Mouse (Mus musculus) thymus, postnatal 10 days (tissue): ENCODE data around the gene Uvssa.
A peak's percentile ranks its signal among the peaks of the same experiment; 100 is the strongest.

Experiments
- DNase-seq, 2 experiments: peaks; one replicate each; pipeline ENCODE4 v3.0.0; 2021; ENCODE audit warnings: low spot score in 2 of 2

The Uvssa gene

DNA sequence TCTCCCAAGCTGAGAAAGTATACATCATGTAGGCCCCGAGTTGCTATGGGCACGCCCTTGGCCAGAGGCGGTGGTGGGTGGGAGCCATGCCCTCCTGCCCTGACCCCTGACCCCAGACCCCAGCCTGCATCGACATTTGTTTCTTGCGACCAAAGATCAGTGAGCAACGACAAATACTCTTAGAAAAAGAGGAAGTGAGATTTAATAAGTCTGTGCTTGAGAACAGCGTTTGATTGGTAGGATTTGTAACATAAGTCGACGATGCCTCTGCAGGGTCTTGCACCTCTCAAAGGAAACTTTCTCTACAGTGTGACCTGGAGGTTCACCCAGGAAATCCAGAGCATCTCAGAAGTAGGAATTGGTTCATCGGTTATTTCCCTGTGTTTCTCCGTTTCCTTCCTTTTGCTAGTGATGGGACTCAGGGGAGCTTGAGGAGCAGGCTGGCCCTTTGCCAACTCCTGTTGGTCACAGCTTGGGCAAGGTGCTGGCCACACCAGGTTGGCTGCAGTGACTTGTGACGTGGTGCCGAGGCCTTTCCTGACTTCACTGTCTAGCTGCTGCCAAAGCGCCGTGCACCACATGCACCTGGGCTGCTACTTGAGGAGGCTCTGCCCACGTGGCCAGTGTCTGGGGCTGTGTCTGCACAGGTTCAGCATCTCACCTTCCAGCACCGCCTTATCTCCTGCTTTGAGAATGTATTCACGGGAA is 5.9 kb upstream of the Uvssa start:
- DNase-seq: no peak

DNA sequence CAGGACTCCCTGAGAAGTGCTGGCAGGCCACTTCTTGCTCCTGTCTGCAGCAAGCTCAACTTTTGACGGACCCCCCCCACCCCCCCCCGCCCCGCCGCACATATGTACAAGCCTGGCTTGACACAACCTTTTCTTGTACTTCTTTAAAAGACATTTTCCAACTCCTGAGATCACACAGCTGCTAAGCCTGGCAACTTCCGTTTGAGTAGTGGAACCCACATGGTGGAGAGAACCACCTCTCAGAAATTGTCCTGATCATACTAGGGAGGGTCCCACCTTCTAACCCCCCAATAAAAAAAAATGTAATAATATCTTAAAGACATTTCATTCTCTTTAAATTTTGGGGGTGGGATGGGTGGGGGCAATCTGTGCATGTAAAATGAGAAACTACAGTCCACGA is 1.2 kb upstream of the Uvssa start:
- peak in 1 of 2 experiments; percentile 11 for DNase-seq

DNA sequence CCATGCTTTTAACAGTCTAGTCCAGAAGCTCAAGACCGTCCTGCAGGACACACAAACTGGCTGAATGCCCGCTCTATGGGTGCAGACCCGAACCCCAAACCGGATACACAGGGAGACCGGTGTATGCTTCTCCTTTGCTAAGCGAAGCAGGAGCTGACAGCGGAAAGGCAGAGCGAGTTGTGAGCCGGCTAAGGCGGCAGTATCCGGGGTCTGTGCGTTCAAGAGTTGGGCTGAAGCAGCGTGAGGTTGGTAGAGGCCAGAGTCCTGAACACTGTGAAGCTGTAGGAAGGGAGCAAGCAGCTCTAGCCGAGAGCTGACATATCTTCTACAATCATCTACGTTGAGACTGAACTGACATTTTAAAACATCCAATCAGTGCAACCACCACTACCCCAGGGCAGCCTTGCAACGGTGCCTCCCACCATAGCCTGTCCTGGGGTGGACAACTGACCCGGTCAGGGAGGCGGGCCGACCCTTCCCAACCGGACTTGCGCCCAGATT is 498 bp upstream of the Uvssa start:
- DNase-seq: peak; percentile 54 to 60

DNA sequence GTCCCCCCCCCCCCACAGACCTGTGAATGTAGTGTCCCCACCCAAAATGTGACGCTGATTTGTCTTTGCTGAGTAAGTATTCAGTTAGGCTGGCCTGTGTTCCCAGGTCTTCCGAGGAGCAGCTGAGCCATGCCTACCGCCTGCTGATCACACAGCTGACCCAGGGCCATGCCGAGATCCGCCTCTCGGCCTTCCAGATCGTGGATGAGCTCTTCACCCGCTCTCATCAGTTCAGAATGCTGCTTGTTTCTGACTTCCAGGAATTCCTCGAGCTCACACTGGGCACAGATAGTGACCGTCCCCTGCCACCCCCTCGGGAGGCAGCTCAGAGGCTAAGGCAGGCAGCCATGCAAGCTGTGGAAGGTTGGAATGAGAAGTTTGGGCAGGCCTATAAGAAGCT is 9.2 kb downstream of the Uvssa start:
- no peak for DNase-seq

DNA sequence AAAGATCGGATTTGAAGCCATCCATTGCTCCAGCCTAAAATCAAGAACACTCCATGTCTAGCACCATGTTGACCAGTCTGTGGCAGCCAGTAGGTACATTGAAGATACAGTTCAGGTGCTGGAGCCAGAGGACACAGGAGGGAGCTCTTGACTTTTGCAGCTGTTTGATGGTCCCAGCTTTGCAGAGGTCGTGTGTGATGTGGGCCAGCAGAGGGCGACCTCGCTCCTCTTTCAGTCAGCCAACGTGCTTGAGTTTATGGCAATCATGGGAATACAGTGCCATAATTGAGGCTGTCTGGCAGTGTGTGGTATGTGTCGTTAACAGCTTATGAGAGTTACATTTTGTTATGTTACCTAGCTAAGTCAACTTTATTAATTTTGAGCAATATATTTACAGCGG is 15.5 kb downstream of the Uvssa start:
- peak; percentile 55 to 74 for DNase-seq

DNA sequence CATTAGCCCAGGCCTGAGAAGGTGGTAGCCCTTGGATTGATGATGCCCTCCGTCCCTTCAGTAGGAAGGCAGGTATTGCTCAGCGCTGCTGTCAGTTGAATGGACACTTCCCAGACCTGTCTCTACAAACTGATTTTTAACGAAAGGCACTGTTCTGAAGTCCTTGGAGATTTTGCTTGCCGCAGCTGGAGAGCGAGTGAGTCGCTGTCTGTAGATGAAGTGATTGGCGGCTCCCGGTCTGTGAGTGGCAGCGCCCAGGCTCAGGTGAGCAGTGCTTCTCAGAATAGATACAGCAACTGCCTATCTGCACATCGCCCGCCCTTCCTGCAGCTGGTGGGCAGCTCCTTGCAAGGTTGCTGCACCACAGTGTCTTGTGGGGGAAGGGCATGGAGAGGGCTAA is 17.3 kb downstream of the Uvssa start:
- no peak for DNase-seq

DNA sequence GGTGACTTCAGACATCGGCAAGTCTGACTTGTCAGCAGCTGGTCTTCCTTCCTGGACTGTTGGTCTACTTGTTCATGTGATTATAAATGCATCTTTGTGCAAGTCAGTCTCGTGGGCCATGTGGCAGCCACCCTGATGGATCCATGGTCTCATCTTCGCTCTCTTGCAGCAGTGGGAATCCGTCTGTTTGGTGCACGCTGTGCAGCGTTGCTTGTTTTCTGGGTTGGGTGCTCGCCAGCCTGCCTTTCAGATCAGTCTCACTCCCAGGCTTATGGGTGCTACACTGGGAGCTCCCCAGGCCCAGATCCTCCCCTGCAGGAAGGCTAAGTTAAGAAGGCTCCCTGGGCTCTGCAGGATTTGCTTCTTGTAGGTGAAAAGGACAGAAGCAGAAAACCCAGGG is 18.5 kb downstream of the Uvssa start:
- DNase-seq: no peak

DNA sequence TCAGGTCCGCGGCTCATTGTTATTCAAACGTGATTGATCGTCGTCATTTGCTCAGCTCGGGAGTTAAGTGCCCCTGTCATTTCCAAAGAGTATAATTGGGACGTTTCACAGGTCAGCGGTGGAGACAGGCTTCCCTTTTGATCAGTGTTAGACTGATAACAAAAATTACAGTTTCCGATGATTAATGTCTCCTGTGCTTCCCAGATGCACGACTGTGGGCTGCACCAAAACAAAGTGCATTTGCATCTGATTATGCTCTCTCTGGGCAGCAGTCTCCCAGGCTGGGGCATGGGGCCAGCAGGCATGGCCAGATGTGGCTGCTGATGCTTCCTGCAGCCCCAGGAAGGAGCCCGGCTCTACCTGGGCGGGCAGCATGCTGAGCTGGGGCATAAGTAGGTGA is 22.5 kb downstream of the Uvssa start:
- DNase-seq: no peak

DNA sequence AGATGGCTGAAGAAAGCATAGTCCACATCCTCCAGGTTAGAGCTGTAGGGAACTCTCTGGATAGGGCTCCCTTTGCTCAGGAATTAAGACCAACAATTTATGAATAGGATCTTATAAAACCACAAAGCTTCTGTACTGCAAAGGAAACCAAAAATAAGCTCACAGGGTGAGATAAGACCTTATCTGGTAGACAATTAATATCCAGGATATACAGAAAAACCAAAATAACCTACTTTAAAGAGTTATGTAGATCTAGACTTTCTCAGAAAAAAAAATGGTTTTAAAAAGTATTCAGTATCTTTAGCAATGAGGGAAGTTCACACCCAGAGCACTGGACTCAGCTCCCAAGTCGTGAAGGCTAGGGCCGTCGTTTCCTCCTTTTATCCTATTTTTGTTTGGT is 42.0 kb downstream of the Uvssa start:
- no peak for DNase-seq

DNA sequence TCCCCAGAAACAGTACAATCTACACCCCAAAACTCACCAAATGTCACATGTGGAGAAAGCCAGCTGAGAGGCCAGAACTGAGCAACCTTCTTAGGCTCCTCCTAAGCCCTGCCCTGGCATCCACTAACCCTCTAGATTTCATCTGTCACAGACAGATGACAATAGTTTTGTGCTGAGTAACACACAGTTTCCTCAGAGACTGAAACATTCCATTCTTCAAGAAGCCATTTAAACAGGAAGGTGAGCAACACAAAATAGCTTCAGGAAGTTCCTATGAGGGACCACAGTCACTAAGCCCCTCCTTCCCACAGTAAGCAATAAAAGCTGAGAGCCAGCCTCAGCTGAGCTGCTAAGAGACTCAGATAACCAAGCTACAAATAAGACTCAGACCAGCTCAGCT is 49.1 kb downstream of the Uvssa start:
- no peak for DNase-seq

DNA sequence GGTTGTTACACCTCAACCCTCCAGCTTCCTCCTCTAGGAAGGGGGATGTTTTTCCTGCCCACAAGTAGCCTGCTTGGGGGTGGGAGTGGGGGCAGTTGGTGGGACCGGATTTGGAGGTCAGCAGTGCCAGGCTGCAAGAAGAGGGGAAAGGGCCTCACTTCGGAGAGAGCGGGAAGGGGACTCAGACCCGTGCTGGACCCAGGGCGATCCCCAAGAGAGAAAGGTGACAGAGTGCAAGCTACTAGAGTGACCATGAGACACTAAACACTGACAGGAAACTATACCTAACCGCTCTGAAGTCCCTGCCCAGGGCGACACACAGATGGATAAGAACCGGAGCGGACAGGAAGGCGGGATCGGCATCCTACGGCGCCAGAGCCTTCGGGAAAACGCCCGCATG is 51.8 kb downstream of the Uvssa start:
- no peak for DNase-seq

DNA sequence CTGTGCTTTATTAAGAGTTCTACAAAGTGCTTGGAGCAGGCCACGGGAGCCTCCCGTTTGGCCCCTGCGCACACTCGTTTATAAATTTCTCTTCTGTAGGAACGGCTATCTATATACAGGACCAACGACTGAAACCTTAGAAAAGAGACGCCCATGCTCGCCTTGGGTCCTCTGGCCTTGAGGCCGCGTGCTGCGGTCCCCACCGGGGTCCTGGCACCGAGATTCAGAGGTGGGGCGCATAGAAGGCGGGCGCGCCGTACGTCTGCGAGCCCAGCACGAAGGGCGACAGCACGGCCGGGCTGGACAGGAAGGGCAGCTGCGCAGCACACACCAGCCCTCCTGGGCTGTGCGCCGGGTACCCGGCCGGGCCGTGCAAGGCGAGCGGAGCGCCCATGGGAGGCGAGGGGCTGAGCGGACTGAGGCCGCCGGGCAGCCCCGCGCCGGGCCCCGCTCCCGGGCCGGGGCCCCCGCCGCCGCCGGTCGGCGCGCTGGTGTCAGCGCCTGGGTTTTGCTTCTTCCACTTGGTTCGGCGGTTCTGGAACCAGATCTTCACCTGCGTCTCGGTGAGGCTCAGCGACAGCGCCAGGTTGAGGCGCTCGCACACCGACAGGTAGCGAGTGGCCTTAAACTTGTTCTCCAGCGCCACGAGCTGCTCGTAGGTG is 52.3 kb downstream of the Uvssa start:
- DNase-seq: no peak

DNA sequence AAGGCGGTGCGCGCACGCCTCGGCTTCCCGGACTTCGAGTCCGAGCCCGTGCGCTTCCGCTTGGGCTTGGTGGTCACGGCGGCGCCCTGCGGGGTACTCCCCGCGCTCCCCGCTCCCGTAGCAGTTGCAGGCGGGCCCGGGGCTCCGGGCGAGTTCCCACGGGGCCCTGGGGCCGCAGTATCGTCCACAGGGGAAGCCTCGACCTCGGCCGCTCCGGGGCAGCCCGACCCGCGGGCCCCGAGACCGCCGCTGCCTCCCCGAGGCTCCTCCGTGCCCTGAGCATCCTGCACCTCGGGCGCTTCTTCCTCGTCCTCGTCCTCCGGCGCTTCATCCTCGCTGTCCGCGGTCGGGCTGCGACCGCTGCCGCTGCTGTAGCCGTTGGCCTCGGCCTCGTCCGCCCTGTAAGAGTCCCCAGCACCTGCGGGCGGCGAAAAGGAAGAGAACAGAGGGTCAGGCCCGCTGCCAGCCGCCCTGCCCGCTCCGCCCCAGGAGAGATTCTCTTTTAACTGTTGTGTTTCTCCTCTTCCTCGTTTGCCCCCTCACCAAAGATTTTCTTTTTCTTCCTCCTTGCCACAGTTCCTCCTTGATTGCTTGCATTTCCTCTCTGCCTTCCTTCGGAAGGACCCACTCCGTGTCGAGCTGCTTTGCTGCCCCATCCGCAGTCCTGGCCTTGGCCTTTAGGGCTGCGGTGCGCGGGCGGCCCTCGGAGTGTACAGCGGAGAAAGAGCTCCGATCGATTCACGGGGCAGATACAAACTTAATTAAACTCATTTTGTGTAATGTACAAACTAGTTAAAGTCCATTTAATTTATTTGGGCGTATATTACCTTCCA is 53.0 kb downstream of the Uvssa start:
- DNase-seq: no peak

DNA sequence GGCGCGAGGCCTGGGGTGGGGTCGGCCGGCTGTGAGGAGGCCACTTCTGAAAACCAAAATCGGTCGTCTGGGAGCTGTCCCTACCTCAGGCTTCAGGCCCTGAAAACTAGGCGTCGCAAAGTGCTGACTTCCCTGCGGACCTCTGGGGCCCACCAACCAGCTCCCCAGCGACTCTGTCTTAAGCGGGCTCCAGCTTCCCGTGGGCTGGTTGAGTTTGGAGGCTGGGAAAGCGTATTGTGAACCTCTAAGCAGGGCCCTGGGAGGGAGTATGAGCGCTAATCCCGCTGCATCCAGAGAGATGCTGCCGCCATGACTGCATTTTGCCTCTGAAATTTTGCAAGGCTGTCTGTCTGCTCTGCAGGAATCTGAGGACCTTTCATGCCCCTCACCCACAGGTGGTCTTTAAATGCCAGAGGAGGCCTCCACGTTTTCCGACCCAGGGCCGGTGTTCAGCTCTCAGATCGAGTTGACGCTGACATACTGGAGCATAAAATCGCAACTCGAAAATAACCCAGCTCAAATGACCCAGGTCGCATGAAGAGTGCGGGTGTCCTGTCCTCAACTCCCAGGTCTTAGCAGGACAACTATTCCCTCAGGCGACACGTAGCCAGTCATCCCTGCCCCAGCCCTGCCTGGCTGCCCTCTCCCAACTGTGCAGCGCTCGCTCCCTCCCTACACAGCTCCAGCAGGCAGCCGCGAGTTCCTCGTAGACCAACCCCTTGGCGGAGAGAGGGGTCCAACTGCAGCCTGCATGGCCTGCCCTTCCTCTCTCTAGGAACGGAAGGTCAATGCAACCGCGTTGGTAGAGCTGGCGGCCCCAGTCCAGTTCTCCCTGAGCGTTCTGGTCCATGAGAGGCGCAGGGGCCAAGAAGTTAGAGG is 53.9 kb downstream of the Uvssa start:
- no peak for DNase-seq

DNA sequence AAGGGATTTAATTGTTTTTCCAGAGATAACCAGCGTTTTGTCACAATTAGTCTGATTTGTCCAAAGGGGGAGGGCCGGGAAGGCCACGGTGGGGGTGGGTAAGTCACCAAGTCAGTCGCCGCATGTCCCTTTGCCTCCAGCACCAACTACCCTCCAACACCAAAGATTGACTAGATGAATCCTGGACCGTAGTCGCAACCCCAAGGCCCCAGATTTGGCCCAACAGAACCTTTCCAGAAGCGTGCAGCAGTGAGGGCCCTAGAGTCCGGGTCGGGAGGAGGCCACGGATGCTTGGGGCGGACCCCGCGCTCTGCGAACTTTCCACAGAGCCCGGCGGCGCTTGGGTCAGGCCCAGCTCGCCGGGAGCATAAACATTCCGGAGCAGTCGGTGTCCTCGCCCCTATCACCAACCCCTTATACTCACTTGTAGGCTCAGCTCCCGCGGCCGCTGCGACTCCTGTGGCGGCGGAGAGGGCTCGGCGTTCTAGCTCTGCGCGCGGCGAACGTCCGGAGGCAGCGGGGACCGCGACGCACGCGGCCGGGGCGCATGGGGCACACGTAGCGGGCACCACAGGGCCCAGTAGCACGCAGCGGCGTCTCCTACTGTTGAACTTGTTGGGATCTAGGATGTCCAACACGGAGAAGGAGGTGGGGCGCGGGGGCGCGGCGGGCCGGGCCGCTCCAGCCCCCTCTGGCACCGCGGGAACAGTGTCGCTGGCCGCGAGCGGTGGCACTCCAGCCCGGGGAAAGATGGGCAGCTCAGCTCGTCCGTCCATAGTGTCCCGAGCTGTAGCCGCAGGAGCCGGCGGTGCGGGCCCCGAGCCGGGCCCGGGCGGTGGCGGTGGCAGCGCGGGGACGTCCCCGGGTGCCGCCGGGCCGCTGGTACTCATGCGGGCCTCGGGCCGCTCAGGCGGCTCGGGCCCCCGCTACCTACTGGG is 55.1 kb downstream of the Uvssa start, which contains the start of gene Nkx1-1:
Gene Nkx1-1 (minus strand): TSS at position 776 of the 938 bp plus-strand sequence.
- DNase-seq: no peak

DNA sequence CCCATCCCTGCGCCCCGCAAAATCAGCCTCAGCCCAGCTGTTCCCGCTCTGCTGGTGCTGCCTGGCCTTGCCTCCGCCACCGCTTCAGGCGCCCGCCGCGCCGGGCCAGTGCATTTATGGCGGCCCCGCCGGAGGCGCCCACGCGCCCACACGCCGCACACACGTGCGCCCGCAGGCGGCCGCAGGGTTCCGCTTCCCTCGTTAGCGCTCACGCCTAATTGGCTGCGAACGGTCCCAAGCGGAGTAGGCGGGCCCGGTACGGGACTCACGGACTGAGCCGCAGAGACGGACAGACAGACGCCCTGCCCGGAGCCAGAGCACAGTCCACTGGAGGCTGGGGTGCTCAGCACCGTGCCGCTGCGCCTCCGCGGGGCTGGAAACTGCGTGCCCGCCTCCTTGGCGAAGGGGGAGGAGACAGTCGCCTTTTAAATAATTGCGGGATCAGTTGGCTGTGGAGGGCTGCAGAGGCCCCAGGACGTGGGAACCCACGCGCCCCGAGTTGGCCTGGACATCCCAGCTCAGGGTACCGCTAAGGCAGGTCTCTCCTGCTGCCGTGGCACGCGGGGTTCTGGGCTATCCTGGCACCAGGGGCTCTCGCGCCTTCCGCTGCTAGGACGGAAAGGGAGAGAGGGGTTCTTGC is 55.9 kb downstream of the Uvssa start:
- no peak for DNase-seq

DNA sequence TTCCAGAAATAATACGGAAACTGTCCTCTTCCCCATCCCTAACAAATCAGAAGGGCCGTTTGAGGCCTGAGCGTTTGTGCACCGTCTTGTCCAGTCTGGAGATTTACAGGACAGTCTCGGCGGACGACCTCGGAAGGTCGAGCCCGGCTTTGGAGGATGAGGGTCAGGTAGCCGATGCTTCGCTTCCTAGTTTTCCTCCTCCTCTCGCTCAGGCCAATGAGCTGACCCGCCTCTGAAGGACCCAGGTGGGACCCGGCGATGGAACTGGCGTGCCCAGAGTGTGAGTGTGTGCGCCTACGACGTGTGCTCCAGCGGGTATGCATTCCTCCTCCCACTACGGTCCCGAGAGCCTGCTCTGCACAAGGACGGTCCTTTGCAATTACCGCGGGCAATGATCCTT is 56.8 kb downstream of the Uvssa start:
- no peak for DNase-seq

DNA sequence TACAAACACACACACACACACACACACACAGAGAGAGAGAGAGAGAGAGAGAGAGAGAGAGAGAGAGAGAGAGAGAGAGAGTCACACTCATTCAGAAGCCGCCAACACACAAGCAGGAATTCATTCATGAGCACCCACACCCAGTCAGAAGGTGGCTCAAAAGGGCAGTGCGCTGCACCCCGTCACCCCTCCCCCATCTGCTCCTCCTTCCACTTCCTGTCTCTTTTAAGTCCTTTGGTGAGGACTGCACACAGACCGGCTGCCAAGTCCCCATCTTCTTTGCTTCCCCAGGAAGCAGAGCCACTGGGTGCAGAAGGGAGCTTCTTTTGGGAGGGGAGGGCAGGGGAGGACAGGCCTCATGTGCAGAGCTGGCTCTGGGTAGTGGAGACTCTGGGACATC is 57.6 kb downstream of the Uvssa start:
- peak in 1 of 2 experiments; percentile 18 for DNase-seq

DNA sequence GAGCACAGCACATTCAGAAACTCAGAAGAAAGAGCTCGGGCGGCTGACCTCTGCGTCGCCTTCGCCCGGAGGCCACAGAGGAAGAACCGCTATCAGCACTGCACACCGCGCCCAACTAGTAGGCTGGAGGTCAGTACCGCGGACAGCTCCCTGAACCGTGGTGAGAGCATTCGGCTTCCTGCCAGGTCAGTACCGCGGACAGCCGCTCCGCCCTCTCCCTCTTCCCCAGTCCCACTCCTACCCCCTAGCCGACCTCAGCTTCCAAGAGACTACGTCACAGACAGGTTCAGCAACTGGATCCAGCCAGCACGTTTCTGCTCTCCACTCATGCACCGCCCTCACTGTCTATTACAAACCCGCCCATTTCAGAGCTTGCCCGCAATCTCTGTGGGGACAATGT is 59.9 kb downstream of the Uvssa start:
- peak; percentile 46 to 89 for DNase-seq
